Mouse (Mus musculus) CH12.LX (cell line): ENCODE measurements at regions not wholly inside any gene's neighbourhood (a gene's known extent, or its start where the extent isn't known, plus 50 kb on each side); places are given as distances from the start of the nearest gene placed in this dataset.

ENCODE experiments used
- EP300 ChIP-seq: IDR thresholded peaks from 2 replicates; pipeline ENCODE4 v1.6.1; 2011; ENCODE audit warnings: low read length, improper control_type of control experiment
- POLR2A ChIP-seq: IDR thresholded peaks from 2 replicates; pipeline ENCODE4 v1.6.1; 2011; ENCODE audit warnings: low read depth, mild to moderate bottlenecking, improper control_type of control experiment, low read length
- TBP ChIP-seq: conservative IDR thresholded peaks from 2 replicates; pipeline ENCODE4 v1.6.1; 2011; ENCODE audit warnings: low read depth, low read length, improper control_type of control experiment
- TCF12 ChIP-seq: IDR thresholded peaks from 2 replicates; pipeline ENCODE4 v1.6.1; 2014; ENCODE audit warnings: low read depth, mild to moderate bottlenecking, inconsistent platforms, low read length, improper control_type of control experiment
- USF1 ChIP-seq: IDR thresholded peaks from 2 replicates; pipeline ENCODE4 v1.6.1; 2014; ENCODE audit warnings: low read depth, mild to moderate bottlenecking, inconsistent platforms, low read length, improper control_type of control experiment
- ZC3H11A ChIP-seq: IDR thresholded peaks from 2 replicates; pipeline ENCODE4 v1.6.1; 2012; ENCODE audit warnings: low read depth, mild to moderate bottlenecking, inconsistent platforms, low read length, improper control_type of control experiment
- ZNF384 ChIP-seq: IDR thresholded peaks from 2 replicates; pipeline ENCODE4 v1.6.1; 2012; ENCODE audit warnings: low read depth, low read length, improper control_type of control experiment, inconsistent platforms

GRCm38 (mm10) chr15:97163971-97164370 is 82.9 kb upstream of the Pced1b start:
- TF ChIP-seq USF1 (no peak), TBP (no peak), EP300 (no peak), POLR2A (no peak), ZC3H11A (no peak), TCF12 (no peak), ZNF384 (no peak)
